Mouse (Mus musculus) heart, embryonic 14.5 days (tissue): ENCODE results near the gene Tmem144. TPM values are rescaled to one million over a fixed set of nuclear protein-coding genes. Genes with fewer than 3 reads are reported as not detected.
"Not testable (repeated sequence)": the region's sequence is repeated elsewhere in the genome, so short reads cannot be mapped to it uniquely, and the experiment has no call there.

Source experiments
- ATAC-seq: fragments of 200-750 bp; cut with Nextera tagmentation; 2 replicates; pipeline ENCODE4 v1.8.0; 2017; ENCODE audit warnings: low read depth, moderate TSS enrichment; ENCODE audit not compliant: insufficient number of reproducible peaks, insufficient read depth, low FRiP score
- H3K27ac ChIP-seq, 2 experiments: fragments of 200-500 bp in 1 of 2; fragments of 300-500 bp in 1 of 2; sonication (generic) in 1 of 2; replicated peaks in 1 of 2; 2 replicates each; pipeline ENCODE4 v1.5.1; 2012 to 2014; ENCODE audit warnings: low read depth in 2 of 2, low read length in 2 of 2, control low read depth in 1 of 2, mild to moderate bottlenecking in 1 of 2, mixed read lengths in 1 of 2; ENCODE audit not compliant: control insufficient read depth in 1 of 2, insufficient read depth in 1 of 2
- H3K27me3 ChIP-seq: fragments of 300-500 bp; sonication (generic); 2 replicates; pipeline ENCODE4 v1.6.1; 2014; ENCODE audit warnings: mild to moderate bottlenecking, low read length, control low read depth; ENCODE audit not compliant: control insufficient read depth, insufficient read depth
- H3K36me3 ChIP-seq: fragments of 300-500 bp; sonication (generic); 2 replicates; pipeline ENCODE4 v1.6.1; 2014; ENCODE audit warnings: mild to moderate bottlenecking, control low read depth, low read length, mixed read lengths; ENCODE audit not compliant: control insufficient read depth, insufficient read depth
- H3K4me1 ChIP-seq, 2 experiments: fragments of 200-500 bp in 1 of 2; fragments of 300-500 bp in 1 of 2; sonication (generic) in 1 of 2; 2 replicates each; pipeline ENCODE4 v1.6.1; 2012 to 2014; ENCODE audit warnings: low read length in 2 of 2, control low read depth in 1 of 2, mixed read lengths in 1 of 2; ENCODE audit not compliant: control insufficient read depth in 2 of 2, insufficient read depth in 2 of 2
- H3K4me2 ChIP-seq: fragments of 300-500 bp; sonication (generic); 2 replicates; pipeline ENCODE4 v1.6.1; 2014; ENCODE audit warnings: mild to moderate bottlenecking, low read length
- H3K4me3 ChIP-seq, 2 experiments: fragments of 200-500 bp in 1 of 2; fragments of 300-500 bp in 1 of 2; sonication (generic) in 1 of 2; 2 replicates each; pipeline ENCODE4 v1.5.1; 2012 to 2014; ENCODE audit warnings: low read length in 2 of 2, mild to moderate bottlenecking in 2 of 2, control low read depth in 1 of 2, low read depth in 1 of 2, moderate library complexity in 1 of 2; ENCODE audit not compliant: control insufficient read depth in 1 of 2, insufficient read depth in 1 of 2
- H3K9ac ChIP-seq: fragments of 300-500 bp; sonication (generic); 2 replicates; pipeline ENCODE4 v1.6.1; 2014; ENCODE audit warnings: mild to moderate bottlenecking, low read length
- H3K9me3 ChIP-seq: fragments of 300-500 bp; sonication (generic); 2 replicates; pipeline ENCODE4 v1.6.1; 2016; ENCODE audit warnings: low read length, control low read depth; ENCODE audit not compliant: control insufficient read depth
- WGBS: fragments of 180-500 bp; shearing (Covaris S2); extraction: QIAGEN DNeasy Blood & Tissue Kit; methylation state at CpG from one replicate; pipeline ENCODE4 v1.1.7; 2014; 5-methylcytosine and 5-hydroxymethylcytosine counted together
- polyA plus RNA-seq: library from polyadenylated mRNA; unstranded; fragments of >200 nt; fragmentation: Nextera tagmentation; extraction: Ambion mirVana; gene quantifications from 2 replicates; pipeline ENCODE4 v1.2.1, GENCODE M21; 2014

Gene Tmem144
- polyA plus RNA-seq, 1 experiment from 2014 or later: 16.2 TPM

DNA sequence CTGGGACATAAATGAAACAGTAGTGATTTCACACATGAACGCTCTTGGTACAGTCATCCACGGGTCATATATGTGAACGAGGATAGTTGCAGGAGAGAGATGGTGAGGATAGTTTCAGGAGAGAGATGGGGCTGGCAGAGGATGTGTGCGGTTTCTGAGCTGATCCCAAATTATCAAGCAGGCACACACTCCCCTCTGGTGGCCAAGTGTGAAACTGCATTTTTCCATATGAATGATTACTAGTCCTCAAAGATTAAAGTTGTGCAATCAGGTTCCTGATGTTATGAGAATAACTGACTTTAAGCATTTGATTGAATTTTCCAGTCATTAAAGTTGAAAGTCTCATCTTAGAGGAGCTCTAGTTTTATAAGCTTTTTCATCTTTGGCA is 43.4 kb downstream of the Tmem144 start:
- no peak overlapping the region for H3K9ac ChIP-seq
- 9% methylated on average over 4 of the region's 4 CpGs for WGBS
- ATAC-seq: no peak

GRCm38 (mm10) chr3:79808530-79809179 is 43.9 kb downstream of the Tmem144 start:
- Histone ChIP-seq H3K4me2 (no peak overlapping the region), H3K9ac (no peak overlapping the region), H3K4me3 (no peak overlapping the region), H3K36me3 (no peaks in the 10 kb centered on the region), H3K4me1 (no peaks in the 10 kb centered on the region), H3K27me3 (no peaks in the 10 kb centered on the region), H3K27ac (no peak overlapping the region), H3K9me3 (no peaks in the 10 kb centered on the region)
- no peak for ATAC-seq
- 68% methylated on average over 9 of the region's 9 CpGs for WGBS

More for the DNA sequence above, 43.4 kb downstream of the Tmem144 start:
- Histone ChIP-seq H3K4me3 (no peak overlapping the region), H3K9me3 (no peaks in the 10 kb centered on the region), H3K27me3 (no peaks in the 10 kb centered on the region), H3K36me3 (no peaks in the 10 kb centered on the region), H3K27ac (no peak overlapping the region), H3K4me1 (no peaks in the 10 kb centered on the region), H3K4me2 (no peak overlapping the region)

DNA sequence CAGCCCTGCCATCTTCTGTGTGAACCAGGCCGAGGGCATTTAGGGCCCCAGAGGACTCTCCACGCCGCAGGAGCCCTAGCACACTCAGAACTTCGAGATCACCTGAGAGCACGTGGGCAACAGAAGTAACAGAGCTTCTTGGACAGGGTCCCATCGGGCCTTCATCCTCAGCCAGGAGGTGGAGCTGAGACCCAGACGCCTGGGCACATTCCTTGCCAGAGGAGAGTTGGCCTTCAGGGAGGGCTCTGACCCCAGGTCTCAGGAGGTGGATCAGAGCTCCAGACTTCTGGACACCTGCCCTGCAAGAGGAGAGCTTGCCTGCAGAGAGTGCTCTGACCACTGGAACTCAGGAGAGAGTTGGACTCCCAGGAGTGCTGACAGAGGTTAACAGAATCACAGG is 51.8 kb downstream of the Tmem144 start:
- not testable (repeated sequence) for H3K27ac ChIP-seq, H3K9ac ChIP-seq, H3K36me3 ChIP-seq, H3K4me3 ChIP-seq, H3K27me3 ChIP-seq, H3K4me1 ChIP-seq, H3K9me3 ChIP-seq, ATAC-seq, H3K4me2 ChIP-seq
- WGBS: 72% methylated on average over 7 of the region's 7 CpGs

DNA sequence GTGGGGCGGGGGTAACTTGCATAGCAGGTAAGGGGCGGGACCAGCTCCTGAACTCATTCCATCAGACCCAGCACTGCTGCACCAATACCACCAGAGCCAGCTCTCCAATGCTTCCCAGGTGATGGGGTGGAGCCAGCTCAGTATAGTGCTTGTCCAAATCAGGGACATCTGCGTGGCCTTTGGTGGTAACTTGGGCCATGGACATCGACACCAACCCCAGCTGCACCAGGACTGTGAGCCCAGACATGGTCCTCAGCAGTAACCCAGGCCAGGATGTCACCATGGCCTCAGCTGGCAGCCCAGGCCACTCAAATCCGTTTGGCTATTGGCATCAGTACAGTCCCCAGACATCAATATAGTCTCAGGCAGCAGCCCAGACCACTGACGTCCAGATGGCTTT is 60.3 kb downstream of the Tmem144 start:
- Histone ChIP-seq H3K27ac (no peak overlapping the region), H3K4me3 (no peak overlapping the region), H3K4me2 (no peak overlapping the region), H3K4me1 (no peaks in the 10 kb centered on the region), H3K27me3 (no peaks in the 10 kb centered on the region), H3K36me3 (no peaks in the 10 kb centered on the region), H3K9ac (no peak overlapping the region), H3K9me3 (peaks cover 3% of the 10 kb centered on the region; the same call in 1 of the 2 replicates)
- WGBS: 81% methylated on average over 6 of the region's 6 CpGs
- ATAC-seq: no peak

- 58% methylated on average over 3 of the region's 3 CpGs for WGBS
- no peak for ATAC-seq
- peaks cover 3% of the 10 kb centered on the region; the same call in 1 of the 2 replicates for H3K9me3 ChIP-seq
Observed at GRCm38 (mm10) chr3:79790324-79790723, 62.2 kb downstream of the Tmem144 start.

GRCm38 (mm10) chr3:79789554-79789953 is 63.0 kb downstream of the Tmem144 start:
- H3K27ac ChIP-seq: no peak overlapping the region
- no peak for ATAC-seq
- H3K27me3 ChIP-seq: no peaks in the 10 kb centered on the region
- H3K9ac ChIP-seq: no peak overlapping the region
- H3K4me1 ChIP-seq: peaks cover 0 to 2% of the 10 kb centered on the region in 2 experiments; a peak in 1 of 4 replicates
- no peak overlapping the region for H3K4me3 ChIP-seq
- peaks cover 3% of the 10 kb centered on the region; the same call in 1 of the 2 replicates for H3K9me3 ChIP-seq
- no peaks in the 10 kb centered on the region for H3K36me3 ChIP-seq
- 72% methylated on average over 4 of the region's 4 CpGs for WGBS
- H3K4me2 ChIP-seq: no peak overlapping the region

More at GRCm38 (mm10) chr3:79790324-79790723, 62.2 kb downstream of the Tmem144 start:
- Histone ChIP-seq H3K9ac (no peak overlapping the region), H3K27ac (no peak overlapping the region), H3K4me2 (no peak overlapping the region), H3K4me1 (no peaks in the 10 kb centered on the region), H3K27me3 (no peaks in the 10 kb centered on the region), H3K36me3 (no peaks in the 10 kb centered on the region), H3K4me3 (no peak overlapping the region)

DNA sequence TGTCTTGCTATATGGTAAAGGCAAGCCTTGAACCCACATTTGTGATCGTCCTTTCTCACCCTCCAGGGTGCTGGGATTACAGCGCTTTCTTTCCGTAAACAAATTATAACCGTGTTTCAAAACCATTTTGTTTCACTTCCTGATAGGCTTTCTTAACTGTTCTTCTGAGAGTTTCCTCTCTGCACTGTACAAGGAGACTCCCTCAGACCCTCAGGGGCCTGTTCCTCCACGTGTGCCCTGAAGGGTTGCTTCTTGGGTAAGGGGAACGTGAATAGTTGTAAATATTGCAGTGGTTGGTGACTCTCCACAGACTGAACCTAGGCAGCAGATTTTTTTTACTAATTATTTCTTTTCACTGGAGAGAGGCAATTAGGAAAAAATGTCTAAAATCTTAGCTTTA is 63.6 kb downstream of the Tmem144 start:
- Histone ChIP-seq H3K4me3 (no peak overlapping the region), H3K9me3 (no peaks in the 10 kb centered on the region), H3K9ac (no peak overlapping the region), H3K27ac (no peak overlapping the region), H3K36me3 (no peaks in the 10 kb centered on the region), H3K4me1 (peaks cover 3 to 7% of the 10 kb centered on the region in 2 experiments; a peak in 3 of 4 replicates), H3K27me3 (no peaks in the 10 kb centered on the region), H3K4me2 (no peak overlapping the region)
- ATAC-seq: no peak
- WGBS: 74% methylated on average over 6 of the region's 6 CpGs

DNA sequence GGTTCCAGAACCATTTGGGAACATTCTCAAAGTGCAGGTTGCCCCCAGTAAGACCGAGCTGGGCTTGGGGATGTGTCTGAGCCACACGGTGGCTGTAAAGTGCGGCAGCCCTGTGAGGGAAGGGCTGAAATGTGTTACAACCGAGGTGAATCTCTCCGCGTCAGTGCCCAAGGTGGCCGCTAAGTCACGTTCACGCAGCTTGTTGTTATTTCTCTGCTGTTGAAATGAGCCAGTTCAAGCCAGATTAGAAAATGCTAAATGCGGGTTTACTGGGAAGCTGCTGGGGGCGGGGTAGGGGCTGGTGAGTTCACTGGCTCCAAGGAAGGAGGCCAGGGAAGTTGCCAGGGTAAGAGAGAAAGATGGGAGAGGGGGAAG is 68.2 kb downstream of the Tmem144 start:
- Histone ChIP-seq H3K4me1 (peaks cover 3 to 12% of the 10 kb centered on the region in 2 experiments; a peak in 3 of 4 replicates), H3K9ac (peak overlapping the region; percentile 56), H3K36me3 (no peaks in the 10 kb centered on the region), H3K27ac (peak overlapping the region; percentile 72 to 79), H3K9me3 (no peaks in the 10 kb centered on the region), H3K27me3 (no peaks in the 10 kb centered on the region), H3K4me3 (peak overlapping the region; percentile 29 to 38), H3K4me2 (peak overlapping the region; percentile 70)
- WGBS: 2% methylated on average over 11 of the region's 11 CpGs
- ATAC-seq: no peak
